Mouse (Mus musculus) kidney, adult 9 months (tissue): ENCODE measurements around the gene Chpf2.
"Not testable (repeated sequence)": the region's sequence is repeated elsewhere in the genome, so short reads cannot be mapped to it uniquely, and the experiment has no call there.

Experiments
- DNase-seq: peaks from one replicate; pipeline ENCODE4 v3.0.0; 2022

Chpf2 gene

DNA sequence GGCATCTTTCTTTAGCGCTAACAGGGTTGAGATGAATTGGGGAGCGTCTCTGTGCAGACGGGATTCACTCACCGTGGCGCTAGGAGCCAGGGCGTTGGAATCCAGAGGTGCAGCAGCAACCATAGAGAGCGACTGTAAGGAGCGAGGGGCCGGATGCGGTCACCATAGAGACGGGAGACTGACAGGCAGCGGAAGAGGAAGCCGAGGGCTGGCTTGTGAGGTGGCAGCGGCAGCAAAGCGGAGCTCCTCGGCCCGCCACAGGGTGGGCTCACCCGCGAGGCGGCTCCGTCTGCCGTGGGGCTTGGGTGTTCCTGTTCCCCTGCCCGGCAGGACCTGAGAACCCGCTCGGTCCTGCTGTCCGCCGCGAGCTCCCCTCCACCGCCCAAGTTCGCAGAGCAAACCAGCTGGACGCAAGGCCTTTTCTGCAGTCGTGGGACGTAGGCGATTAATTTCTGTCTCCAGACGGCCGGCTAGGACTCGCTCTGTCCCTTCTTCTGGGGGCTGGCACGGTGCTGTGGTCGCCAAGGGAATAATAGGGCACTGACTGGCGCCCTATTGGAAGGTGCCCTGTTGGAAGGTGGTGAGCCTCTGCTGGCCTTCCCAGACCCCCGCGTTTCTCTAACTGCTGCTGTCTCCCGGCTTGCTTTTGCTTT lies at the start of gene Chpf2:
Gene Chpf2 (plus strand): TSS at position 195 of the 653 bp plus-strand sequence.
- DNase-seq: peak; percentile 82

DNA sequence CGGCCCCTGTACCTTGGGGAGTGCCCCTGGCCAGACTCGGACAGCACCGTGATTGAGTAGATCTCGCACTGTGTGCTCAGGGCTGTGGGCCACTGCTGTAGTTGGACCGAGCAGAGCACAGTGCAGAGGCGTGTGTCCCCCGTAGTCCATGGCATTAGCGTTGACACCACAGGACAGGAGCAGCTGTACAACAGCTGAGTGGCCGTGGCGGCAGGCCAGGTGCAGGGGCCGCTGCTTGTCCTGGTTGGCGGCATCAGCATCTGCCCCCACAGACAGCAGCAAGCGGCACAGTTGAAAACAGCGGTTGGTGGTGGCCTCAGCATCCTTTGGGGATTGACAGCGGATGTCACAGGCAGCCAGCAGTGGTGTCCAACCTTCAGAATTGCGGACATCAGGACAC lies 48.9 kb upstream of the Chpf2 start:
- DNase-seq: no peak

DNA sequence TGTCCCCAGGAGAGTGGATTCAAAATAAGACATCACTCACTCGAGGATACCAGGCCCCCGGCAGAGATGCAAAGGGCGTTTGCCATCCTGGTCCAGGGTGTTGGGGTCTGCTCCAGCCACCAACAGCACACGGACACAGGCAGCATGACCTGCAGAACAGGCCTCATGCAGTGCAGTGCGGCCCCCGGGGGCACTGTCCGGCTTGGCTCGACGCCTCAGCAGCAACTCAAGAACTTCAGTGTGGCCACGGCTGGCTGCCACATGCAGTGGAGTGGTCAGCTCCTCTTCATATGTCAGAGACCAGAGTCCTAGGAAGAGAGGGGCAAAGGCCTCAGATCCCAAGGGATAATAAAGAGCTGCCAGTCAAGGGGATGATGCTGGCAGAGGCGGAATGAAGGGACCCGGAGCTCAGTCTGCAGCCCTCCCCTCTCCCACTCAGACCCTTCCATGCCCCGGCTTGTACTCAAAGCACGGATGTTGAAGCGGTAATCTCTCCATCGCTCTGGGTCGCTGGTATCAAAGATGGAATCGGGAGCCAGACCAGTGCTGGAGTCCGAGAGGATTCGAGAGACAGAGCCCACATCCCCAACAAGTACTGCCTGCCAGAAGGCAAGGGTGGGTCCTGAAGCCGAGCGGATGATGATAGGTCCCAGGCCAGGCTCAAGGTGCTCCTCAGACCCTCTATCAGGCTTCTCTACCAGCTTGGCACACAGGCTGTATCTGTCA lies 46.8 kb upstream of the Chpf2 start:
- DNase-seq: no peak

DNA sequence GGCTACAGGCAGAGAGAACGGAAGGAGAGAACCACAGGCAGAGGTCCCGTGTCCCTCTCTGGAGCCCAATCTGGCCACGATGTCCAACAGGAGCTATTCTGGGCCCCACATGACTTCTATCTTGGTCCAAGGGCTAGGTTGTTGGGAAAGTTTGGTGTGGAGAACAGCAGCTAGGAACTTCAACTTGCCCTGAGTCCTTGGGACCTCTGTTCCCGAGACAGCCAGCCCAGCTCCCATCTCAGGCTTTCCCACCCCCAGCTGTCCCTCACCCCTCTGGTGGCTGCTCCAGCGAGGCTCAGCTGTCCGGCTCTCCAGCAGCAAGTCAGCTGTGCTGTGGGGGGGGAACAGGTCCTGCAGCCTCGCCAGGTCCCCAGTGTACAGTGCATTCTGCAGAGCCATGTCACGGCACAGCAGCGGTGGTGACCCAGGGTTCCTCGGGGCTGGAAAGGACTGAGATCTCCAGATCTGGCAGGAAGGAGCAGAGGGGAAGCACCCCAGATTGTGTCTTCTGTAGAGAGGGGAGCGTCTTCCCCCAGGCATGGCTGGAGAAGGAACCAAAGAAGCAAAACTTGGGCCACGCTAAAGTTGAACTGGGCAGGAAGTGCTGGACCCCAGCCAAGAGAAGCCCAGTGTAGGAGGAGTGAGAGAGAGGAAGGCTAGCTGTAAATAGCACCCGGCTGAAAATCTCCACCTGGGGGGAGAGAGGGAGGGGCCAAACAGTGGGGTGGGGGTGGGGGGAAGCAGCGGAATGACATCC lies 46.0 kb upstream of the Chpf2 start, which contains the start of gene Asb10:
Gene Asb10 (minus strand): TSS at position 592 of the 757 bp plus-strand sequence.
- peak; percentile 41 for DNase-seq

DNA sequence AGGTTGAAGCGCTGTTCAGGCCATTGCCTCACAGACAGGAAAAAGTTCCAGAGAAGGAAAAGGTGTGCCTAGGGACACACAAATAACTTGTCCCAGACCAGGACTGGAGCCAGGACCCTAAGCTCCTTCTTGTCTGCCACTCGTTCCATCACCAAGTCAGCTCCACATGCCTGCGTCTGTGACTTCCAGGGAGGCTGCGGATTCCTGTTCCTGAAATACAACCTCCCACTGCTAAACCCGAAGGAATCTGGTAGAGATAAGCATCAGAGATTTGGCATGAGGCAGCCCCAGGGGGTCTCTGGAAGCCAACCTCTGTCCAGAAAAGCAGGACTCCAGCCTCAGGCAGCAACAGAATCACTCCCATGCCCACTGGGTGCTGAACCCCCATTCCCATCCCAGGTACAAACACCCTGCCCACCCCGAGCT lies 45.4 kb upstream of the Chpf2 start:
- no peak for DNase-seq

DNA sequence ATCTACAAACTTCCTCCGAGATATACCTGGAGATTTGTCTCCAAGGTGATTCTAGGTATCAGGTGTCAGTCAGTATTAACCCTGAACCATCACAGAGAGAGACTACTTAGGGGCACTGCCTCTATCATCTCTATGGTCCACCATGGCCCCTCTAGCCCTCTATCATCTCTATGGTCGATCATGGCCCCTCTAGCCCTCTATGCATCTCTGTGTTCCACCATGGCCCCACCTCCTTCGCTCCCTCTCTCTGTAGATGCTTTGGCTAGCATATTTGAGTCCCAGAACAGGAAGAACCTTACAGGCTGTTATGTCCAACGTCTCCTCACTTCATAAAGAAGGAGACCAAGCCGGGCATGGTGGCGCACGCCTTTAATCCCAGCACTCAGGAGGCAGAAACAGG lies 43.9 kb upstream of the Chpf2 start:
- no peak for DNase-seq

DNA sequence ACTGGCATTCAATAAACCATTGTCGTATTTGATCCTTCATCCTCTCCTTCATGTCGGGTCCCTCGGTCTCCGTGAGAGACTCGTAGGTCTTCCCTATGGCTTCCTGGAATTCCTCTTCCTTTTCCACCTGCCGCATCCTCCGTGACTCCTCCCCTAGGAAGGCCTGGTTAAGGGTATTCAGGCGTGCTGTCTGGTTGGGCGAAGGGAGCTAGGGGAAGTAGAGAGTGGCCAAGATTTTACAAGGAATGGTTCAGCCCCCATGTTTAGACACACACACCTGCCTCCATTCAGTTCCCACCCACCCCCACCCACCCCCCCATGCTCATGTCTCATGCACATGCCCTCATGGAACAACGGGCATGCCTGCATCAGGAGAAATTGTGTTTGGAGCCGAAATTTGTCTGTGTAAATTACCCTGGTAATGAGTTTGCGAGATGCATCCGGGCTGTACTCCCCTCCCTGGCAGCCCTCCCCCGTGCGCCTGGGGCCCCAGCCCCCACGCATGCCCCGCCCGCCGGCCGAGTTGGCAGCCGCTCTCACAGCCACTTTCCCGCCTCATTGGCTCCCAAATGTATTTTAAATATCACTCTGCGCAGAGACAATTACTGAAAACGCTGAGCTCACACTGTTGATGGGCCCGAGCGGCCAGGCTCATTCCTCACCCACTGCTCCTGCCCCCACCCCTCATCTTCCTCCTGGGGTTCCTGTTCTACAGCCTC lies 35.8 kb upstream of the Chpf2 start:
- DNase-seq: no peak

DNA sequence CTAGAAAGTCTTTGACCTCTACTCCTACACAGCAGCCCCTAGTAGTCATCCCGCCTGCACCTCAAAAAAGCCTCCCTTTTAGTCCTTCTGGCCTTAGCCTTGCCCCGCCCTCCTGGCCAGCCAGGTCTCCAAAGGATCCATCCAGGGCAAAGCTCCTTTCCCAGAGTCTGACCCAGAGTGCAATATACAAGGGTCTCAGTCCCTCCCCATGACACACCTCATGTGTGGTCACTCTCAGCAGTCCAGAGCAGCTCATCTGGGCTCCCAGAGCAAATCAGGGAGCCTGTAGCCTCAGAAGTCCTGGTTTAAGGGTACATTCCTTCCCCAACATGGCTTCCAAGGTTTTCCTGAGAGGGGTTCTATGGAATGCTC lies 35.2 kb upstream of the Chpf2 start:
- DNase-seq: no peak

DNA sequence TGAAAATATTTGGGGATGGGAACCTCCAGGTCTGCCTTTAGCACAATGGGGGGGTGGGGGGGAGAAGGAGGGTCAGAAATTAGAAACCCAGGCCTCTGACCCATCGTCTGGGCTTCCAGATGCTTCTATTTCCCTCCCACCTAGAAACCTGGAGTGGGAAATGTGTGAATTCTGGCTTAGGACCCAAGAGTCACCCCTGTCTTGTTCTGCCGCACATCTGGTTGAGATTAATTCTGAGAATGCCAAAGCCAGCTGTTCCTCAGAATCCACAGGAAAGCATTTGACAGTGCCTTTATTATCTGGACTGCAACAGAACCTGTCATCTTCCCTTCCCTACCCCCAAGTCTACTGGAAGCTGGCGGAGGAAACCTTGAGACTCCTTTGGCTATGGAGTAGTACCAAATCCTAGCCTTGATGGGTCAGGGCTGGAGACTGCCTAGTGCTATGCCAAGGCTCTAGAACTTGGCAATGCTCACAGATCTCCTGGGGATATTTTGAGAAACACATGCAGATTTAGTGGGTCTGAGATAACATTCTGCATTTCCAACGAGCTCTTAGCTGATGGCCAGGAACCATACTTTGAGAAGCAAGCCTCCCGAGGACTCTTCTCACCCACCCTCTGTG lies 32.8 kb upstream of the Chpf2 start:
- DNase-seq: no peak

DNA sequence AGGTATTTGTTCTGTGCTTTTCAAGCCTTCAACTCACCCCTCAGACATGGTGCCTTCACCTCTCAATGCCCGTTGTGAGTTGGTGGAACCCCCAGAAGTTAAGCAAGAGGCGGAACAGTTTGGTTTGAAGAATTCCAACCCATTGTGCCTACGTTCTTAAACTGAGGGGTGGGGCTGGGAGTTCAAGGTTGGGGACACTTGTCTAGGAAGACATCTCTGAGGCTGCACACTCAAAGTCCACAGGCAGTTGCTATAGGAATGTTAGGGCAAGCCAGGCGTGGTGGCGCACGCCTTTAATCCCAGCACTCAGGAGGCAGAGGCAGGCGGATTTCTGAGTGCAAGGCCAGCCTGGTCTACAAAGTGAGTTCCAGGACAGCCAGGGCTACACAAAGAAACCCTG lies 31.2 kb upstream of the Chpf2 start:
- DNase-seq: not testable (repeated sequence)

DNA sequence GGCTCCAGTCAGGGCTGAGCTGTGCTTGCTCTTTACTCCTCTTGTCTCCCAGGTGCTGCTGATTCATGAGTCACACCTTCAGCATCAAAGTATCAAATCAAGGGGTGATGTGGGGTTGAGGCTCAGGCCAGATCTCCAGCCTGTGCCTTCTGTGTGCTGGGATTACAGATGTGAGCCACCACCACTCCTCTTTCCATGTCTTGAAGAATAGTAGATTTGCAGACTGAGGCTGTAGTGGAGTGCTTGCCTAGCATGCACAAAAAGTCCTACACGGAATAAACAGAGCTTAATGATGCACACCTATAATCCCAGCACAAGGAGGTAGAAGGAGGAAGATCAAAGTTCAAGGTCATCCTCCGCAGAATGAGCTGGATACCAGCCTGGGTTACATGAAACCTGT lies 29.8 kb upstream of the Chpf2 start, which contains the start of gene 4931409K22Rik:
Gene 4931409K22Rik (minus strand): TSS at position 101 of the 400 bp plus-strand sequence.
- no peak for DNase-seq

DNA sequence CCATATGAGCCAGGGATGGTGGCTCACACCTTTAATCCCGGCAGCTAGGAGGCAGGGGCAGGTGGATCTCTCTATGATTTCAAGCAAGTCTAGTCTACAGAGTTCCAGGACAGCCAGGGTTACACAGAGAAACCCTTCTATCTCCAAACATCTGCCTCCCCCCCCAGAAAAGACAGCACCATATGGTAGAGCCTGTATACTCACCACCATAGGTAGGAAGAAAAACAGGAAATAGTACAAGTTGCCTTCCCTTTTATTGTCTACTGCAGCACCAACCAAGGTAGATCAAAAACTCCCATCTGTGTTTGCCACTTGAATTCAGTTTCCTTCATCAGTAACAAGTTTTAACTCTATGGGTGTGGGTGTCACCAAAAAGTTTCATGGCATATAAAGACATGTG lies 10.6 kb upstream of the Chpf2 start:
- DNase-seq: no peak

DNA sequence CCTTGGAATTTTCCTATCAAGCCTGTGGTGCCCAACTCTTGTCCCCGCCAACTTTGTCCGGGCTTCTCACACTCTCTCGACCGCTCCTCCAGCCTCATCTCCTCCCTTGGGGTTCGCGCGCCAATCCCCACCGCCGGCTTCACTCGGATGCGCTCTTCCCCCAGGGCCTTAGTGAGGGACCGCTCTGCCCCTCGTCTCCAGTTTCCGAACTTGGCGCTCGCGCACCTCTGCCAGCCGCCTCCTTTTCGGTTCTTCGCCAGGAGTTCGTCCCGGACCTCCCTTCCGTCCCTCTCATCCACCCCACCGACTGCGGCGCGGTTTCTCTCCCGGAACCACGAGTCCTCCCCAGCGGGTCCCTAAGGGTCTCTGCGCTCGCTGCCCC lies 9.7 kb upstream of the Chpf2 start:
- DNase-seq: no peak

DNA sequence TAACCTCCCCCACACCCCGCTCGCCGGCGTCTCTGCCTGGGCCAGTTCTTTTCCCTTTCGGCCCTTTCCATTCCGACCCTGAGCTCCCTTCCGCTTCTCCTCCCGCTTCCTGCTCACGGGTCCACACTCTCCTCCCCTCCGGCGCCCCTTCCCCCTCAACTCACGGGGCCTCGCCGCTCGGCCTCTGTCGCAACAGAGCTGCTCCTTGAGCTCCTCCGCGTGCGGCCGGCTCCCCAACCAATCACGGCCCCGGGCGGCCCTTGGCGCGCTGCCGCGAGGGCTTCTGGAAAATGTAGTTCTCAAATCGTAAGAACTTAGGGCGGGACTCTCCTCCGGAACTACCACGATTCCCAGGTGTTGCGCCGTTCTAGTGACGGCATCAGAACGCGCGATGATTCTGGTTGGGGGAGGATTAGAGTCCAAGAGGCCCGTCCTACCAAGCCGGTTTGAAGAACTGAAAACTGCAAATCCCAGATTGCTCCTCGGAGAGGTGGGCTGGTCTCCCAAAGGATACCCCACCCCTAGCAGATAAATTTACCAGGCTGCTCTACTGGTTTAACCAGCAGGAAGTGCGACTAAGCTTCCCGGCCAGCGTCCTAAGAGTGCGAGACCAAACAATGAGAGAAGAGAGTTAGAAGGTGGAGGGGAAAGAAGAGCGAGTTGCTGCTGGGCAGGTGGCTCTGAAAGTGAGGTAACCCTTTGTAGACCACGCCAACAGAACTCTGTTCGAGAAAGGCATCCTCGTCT lies 9.2 kb upstream of the Chpf2 start, which contains the start of gene Abcf2:
Gene Abcf2 (minus strand): TSS at position 285 of the 747 bp plus-strand sequence.
- DNase-seq: peak; percentile 100

DNA sequence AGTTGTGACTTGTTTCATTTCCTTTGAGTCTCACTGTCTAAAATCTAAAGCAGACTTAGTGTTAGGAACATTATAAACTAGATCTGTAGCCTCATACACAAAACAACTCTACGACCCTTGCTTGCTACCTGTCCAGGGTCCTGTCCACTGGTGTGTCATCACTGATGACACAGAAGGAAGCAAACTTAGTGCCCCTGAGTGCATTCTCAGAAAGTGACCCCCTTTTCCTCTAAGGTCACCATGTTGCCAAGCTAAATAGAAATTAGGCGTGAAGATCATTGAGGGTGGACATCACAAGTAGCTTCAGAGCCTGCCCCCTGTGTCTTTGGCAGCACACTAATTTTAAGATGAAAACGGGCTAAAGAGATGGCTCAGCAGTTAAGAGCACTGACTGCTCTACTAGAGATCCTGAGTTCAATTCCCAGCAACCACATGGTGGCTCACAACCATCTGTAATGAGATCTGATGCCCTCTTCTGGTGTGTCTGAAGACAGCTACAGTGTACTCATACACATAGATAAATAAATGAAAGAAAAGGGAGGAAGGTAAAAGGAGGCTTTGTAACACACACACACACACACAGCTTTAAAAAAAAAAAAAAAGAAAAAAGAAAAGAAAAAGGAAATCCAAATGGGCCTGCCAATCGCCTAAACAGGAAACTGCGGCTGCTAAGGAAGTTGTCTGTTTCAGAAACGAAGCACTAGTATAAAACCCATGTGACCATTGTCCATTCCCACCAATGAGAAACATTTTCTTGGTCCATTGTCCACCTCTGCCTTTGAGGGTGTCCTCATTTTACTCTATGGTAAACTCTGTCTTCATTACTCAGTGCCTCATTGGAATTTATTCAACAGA lies 8.2 kb upstream of the Chpf2 start:
- no peak for DNase-seq

DNA sequence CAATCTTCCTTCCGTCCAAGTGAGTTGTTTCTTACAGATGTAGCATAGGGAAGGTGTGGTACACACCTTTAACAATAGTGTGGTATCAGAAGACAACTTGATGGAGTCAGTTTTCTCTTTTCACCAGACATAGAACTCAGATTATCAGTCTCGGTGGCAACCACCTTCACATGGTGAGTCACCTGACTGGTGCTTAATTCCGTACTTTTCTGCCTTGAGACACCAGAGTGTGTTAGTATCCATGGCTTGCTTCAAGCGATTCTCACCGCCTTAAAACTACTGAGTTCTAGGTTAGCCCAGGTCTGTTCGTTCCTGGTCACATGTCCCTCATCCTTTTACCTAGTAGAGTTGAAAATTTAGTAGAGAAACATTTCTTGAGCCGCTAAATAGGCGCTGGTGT lies 435 bp upstream of the Chpf2 start:
- no peak for DNase-seq

DNA sequence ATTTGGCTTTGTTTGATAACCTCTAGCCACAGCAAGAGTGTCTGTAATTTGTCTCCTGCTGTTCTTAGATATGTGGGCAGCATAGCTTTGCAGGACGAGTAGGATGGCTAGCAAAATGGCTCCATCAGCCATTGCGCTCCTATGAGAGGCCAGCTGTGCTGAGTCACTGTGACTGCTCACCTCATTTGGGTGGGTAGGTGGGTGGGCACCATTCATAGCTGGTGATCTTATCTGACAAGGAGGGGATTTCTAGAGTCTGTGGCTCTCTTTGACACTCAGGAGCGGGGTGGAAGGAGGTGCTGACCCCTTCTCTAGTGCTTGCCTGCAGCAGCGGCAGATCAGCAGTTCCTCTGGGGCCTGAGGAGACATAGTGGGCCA lies 648 bp downstream of the Chpf2 start:
- DNase-seq: no peak

DNA sequence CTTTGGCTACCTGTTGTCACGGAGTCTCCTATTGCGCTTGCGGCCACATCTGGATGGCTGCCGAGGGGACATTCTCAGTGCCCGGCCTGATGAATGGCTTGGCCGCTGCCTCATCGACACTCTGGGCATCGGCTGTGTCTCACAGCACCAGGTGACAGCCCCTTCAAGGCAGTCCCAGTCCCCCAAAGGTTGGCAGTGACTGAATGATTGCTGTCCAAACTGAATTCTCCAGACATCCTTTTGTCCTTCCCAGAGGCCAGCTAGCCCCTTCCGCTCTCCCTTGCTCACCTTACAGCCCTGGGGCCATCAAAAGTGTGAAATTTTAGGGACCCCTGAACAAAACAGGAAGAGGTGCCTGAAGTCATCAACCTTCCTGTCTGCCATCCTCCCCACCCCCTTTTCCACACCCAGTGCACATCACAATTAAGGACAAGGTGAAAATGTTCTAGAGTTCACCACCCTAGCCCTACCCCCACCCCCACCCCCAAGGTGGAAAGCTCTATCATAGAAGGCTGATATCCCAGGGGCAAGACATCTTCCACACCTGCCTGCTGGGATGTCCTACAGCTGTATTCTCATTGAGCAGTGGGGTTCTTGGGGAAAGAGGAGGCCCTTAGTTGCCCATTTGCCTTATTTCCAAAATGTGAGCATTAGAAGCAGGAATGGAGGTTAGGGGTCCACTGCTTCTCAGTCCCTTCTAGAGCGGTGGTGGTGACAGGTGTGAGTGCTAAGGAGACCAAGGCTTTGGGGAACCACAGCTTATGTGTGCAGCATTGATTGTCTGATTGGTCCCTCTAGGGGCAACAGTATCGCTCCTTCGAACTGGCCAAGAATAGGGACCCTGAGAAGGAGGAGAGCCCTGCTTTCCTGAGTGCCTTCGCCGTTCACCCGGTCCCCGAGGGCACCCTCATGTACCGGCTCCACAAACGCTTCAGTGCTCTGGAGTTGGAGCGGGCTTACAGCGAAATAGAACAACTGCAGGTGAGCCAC lies 3.3 kb downstream of the Chpf2 start:
- DNase-seq: no peak

DNA sequence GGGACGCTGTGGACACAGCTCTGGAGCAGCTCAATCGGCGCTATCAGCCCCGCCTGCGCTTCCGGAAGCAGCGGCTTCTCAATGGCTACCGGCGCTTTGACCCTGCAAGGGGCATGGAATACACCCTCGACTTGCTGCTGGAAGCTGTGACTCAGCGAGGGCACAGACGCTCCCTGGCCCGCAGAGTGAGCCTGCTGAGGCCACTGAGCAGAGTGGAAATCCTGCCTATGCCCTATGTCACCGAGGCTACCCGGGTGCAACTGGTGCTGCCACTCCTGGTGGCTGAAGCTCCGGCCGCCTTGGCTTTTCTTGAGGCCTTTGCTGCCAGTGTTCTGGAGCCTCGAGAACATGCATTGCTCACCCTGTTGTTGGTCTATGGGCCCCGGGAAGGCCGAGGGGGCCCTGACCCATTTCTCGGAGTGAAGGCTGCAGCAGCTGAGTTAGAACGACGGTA lies 4.8 kb downstream of the Chpf2 start:
- DNase-seq: no peak
